Mouse (Mus musculus) bone marrow macrophage, adult 2 months (primary cell): Measurements from ENCODE around the gene Gm39566.

Experiments used
- CTCF ChIP-seq: IDR thresholded peaks from 2 replicates; pipeline ENCODE4 v1.5.1; 2012; ENCODE audit warnings: low read depth, mild to moderate bottlenecking, low read length, moderate library complexity
- POLR2A ChIP-seq: IDR thresholded peaks from 2 replicates; pipeline ENCODE4 v1.6.1; 2012; ENCODE audit warnings: mild to moderate bottlenecking, low read depth, low read length, borderline replicate concordance

GRCm38 (mm10) chr11:69799394-69800137 lies 15.5 kb downstream of the Gm39566 start:
- 0 out of 2 replicates have a peak, but pooled peaks have one; percentile 15 for TF ChIP-seq CTCF
- no peak for TF ChIP-seq POLR2A
